Mouse (Mus musculus): ENCODE data around the gene Hdx. TPM values are rescaled to one million over a fixed set of nuclear protein-coding genes. Genes with fewer than 3 reads are reported as not detected.

Gene Hdx
- total RNA-seq (2022), result under 1 TPM in 3 of 4 experiments, not detected in 1; 0.09 to 0.13 (median 0.10) TPM

DNA sequence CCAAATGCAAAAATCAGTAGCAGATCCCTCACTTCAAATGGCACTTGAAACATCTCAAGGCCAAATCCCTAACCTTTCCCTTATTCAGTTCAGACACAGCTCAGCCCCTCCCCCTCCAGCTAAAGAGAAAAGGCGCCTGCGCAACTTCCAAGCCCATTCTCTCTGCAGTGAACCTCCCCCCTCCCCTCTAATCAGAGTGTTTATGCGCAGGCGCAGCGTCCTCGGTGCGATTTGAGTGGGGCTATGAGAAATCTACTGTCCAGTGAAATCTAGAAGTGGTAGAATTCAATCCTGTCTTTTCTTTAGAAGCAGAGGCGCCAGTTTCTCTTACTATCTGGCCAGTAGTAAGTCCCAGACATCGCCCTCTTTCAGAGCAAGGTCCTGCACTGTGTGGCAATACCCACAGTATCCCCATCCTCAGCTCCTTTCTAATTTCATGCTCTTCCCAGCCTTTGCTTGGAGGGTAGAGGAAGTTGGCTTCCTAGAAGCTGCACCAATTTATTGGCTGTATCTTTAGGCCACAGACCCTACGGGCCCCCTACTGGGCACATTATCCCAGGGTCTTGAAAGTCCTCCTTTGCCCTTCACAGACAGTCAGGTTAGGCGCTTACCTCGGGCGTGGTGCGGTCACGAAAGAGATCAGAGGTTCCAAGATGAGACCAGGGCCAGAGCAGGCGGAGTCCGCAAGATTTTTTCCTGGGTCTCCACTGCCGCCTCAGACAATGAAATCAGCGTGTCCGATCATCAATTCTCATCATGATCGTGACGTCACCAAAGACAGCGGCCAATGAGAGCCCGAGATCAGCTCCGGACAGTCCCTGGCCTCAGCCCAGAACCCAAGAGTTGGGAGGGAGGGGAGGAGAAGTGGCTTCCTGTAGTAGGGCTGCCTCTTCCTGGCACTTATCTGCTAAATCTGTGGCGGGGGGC lies at the start of gene Hdx:
Gene Hdx (minus strand): TSS at position 724 of the 927 bp plus-strand sequence.
- peak; percentile 2 to 5 for DNase-seq (ENCODE audit: low spot score in 2 of 2)

DNA sequence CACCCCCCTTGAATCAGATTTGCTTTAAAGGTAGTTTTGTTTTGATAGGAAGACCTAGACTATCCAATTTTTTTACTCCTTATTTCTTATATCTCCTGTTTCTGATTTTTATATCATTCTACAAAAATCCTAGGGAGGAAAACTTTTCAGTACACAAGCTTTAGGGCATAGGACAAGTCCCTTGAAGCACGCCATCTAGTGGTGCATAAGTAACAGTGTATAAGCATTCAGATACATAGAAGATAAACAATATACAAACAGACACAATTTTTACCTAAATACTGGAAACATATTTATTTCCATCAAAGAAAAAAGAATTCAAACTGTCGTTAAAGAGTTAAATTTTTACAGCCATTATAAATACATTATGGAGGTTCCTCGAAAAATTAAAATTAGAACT lies 11.2 kb downstream of the Hdx start:
- no peak for DNase-seq (ENCODE audit: low spot score in 2 of 2)

DNA sequence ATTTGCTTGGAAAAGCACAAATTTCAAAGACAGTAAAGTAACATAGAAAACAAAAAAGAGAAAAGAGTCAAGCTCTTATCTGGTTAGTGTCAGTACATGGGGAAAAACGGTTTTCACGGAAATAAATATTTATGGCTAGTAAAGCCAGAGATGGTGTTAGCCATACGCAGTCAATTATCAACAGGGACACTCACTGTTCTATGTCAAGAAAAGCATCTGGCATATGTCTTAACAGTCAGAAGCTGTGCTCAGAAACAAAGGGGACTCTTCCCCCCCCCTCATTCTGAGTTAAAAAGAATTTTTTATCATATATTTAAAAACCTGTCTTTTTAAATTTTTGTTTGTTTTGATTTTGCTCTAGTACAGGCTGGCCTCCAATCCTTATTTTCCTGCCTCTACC lies 25.2 kb downstream of the Hdx start:
- DNase-seq (ENCODE audit: low spot score in 2 of 2), result no peak

DNA sequence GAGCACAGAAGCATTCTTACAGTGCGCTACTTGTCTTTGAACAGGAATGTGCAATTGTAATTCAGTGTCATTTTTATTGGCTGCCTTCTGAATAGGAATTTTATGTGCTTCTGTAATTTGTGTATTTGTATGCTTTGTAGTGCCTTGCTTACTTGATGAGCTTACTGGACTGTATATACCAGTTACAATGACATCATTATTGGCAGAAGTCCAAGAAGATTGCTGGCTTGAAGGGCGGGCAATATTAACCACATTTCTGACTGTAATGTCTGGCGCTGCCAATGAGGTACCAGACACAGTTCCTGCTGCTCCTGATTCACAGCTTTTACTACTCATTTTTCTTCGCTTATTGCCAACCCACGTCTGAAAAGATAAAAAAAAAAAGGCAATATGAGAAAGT lies 36.5 kb downstream of the Hdx start:
- DNase-seq (ENCODE audit: low spot score in 2 of 2), result no peak

DNA sequence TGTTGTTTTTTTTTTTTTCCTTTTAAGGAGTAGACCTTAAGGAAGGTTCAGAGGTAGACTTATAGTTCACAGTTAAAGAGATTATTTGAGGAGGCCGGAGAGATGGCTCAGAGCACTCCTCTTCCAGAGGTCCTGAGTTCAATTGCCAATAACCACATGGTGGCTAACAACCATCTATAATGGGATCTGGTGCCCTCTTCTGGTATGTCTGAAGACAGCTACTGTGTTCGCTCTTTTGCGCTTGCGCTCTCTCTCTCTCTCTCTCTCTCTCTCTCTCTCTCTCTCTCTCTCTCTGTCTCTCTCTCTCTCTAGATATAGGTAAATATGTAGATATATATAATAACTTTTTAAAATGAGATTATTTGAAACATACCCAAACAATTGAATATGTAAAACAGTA lies 38.2 kb downstream of the Hdx start:
- DNase-seq (ENCODE audit: low spot score in 2 of 2), result no peak

DNA sequence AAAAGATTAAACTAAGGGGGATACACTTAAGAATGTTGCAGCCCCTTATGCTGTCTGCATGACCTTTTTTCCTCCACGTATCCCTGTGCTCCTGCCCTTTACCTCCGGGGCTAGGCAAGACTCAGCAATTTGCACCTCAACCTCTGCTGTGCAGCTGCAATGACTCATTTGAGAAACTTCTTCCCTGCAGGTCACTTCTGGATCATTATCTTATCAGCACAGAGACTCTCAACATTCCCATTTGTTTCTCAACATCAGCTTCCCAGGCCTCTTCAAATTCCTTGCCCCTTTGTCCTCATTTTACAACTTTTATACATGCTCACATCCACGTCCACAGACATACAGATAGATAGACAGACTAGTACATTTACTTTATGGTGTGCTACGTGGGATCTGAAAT lies 51.9 kb downstream of the Hdx start:
- DNase-seq (ENCODE audit: low spot score in 2 of 2), result no peak

DNA sequence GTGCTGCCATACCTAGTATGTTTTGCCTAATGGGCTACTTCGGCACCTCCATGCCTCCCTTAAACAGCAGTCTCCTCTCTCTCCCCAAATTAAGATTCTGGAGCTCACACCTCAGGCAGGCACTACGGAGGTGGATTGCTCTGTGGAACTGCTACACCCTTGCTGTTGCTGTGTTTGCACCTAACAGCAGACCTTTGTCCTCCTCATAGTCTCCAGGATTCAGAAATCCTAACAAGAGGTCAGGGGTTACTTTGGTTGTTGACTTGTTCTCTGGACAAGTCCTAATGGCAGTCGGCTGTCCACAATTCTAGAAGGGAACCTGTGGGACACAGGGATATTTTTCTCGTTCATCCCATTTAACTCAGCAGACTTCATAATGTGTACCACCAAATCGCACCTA lies 56.3 kb downstream of the Hdx start:
- no peak for DNase-seq (ENCODE audit: low spot score in 2 of 2)

DNA sequence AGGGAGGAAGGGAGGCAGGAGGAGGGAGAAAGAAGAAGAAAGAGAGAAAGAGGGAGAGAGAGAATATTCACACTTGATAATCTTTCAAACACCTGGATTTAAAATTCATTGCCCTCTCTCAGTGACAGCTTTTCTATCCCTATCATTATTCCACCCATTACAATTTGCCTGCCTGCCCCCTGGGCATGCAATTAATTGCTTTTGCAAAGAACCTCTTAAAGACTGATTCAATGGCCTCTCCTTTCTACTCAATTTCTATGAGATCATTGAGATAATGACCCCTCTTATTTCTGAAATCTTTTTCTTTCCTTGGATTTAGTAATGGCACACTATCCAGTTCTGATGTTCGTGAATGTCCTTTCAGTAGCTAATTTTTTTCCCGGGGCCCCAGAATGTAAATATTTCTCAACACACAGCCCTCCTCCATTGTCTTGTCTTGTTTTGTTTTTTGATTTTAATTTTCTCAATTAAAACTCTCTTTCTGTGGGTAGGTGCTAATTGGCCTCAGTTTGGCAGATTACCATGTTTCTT lies 99.2 kb downstream of the Hdx start:
- no peak for DNase-seq (ENCODE audit: low spot score in 2 of 2)

DNA sequence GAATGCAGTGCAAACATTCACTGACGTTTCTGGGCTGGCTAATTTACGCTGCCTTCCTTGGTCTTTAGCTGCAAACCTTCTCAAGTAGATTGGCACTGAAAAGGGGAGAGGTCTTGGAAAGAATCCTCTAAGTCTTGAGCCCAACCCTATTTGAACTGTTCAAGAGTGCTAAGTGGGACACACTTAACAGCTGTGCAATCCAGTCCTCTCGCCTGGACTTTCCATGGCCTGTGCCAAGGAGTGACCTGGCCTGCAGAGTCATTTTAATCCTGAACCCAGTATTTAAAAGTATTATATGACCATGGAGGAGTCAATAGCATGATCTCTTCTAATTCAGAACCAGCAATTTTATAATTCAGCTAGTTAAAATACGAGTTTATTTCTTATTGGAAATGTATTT lies 109.3 kb downstream of the Hdx start:
- DNase-seq (ENCODE audit: low spot score in 2 of 2), result peak in 1 of 2 experiments; percentile 6

DNA sequence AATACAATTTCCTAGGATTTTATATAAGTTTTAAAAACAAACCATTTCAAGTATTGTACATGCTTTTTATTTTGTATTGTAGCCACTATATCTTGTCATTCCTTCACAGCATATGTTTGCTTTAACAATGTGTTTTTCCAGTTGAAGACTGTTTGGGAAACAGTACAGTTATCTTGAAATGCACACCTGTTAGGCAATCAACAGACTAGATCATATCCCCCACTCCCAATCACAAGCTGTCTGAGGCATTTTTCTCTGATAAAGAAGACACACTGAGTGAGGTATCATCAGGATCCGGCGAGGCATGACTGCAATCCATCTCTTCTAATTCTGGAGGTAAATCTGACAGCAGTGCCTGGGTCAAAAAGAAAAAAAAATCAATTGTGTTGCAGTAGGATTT lies 119.8 kb downstream of the Hdx start:
- DNase-seq (ENCODE audit: low spot score in 2 of 2), result no peak

DNA sequence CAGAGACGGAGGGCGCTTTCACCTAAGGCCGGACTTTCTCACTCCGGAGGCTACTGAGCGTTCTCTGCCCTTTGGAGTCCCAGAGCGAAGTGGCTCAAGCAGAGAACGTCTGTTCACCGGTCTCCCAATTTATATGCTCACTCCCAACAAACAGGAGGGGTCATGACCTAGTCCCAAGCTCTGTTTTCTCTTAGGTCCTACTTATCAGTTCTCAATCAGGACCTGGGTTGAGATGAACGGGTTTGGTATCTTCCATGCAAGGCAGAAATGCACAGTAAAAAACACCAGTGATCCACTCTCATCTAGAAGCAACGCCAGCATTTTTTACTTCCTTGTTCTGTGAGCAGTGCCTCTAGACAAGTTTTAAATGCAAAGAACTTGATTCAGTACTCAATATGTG lies 159.0 kb downstream of the Hdx start, which contains the start of gene Rps6ka6:
Gene Rps6ka6 (minus strand): TSS at position 101 of the 400 bp plus-strand sequence.
- no peak for DNase-seq (ENCODE audit: low spot score in 2 of 2)

Other genes starting within 250 kb of the Hdx start
- under 1 TPM; 0.07 to 0.63 (median 0.26) TPM for gene Rps6ka6, start 159.1 kb downstream of the Hdx start, total RNA-seq (2022)
- gene Gm45194, start 194.3 kb upstream of the Hdx start, total RNA-seq (2022), result not detected

Data from gastrocnemius, adult 8-10 months (tissue).